Mouse (Mus musculus) MEL (cell line): ENCODE measurements around the gene A430005L14Rik. TPM values are rescaled to one million over a fixed set of nuclear protein-coding genes. Genes with fewer than 3 reads are reported as not detected.
"Not testable (repeated sequence)": the region's sequence is repeated elsewhere in the genome, so short reads cannot be mapped to it uniquely, and the experiment has no call there.

Experiments
- DNase-seq: peaks from one replicate; pipeline ENCODE4 v3.0.0; 2011; ENCODE audit warnings: low read depth, low spot score
- H3K27ac ChIP-seq: 2 replicates; pipeline ENCODE4 v1.5.1; 2012; ENCODE audit warnings: low read depth, mild to moderate bottlenecking, control low read depth, low read length, moderate library complexity; ENCODE audit not compliant: control insufficient read depth
- H3K27me3 ChIP-seq, 2 experiments: fragments of 150-350 bp in 1 of 2; sonication (generic) in 1 of 2; 2 replicates each; pipeline ENCODE4 v1.6.1; 2012; ENCODE audit warnings: low read length in 2 of 2, mild to moderate bottlenecking in 2 of 2, improper control_type of control experiment in 1 of 2, moderate library complexity in 1 of 2; ENCODE audit not compliant: insufficient read depth in 2 of 2, control insufficient read depth in 1 of 2
- H3K36me3 ChIP-seq, 2 experiments: 2 replicates each; pipeline ENCODE4 v1.6.1; 2012 to 2014; ENCODE audit warnings: low read length in 2 of 2, improper control_type of control experiment in 1 of 2, inconsistent platforms in 1 of 2, mild to moderate bottlenecking in 1 of 2; ENCODE audit not compliant: insufficient read depth in 2 of 2, control insufficient read depth in 1 of 2
- H3K4me1 ChIP-seq, 2 experiments: fragments of 150-350 bp in 1 of 2; sonication (generic) in 1 of 2; 2 replicates each; pipeline ENCODE4 v1.6.1; 2012; ENCODE audit warnings: low read length in 2 of 2, improper control_type of control experiment in 1 of 2, mild to moderate bottlenecking in 1 of 2; ENCODE audit not compliant: insufficient read depth in 2 of 2, control insufficient read depth in 1 of 2
- H3K4me3 ChIP-seq, 2 experiments: fragments of 150-350 bp in 1 of 2; sonication (generic) in 1 of 2; 2 replicates each; pipeline ENCODE4 v1.5.1; 2012; ENCODE audit warnings: low read depth in 2 of 2, low read length in 2 of 2, mild to moderate bottlenecking in 2 of 2, moderate library complexity in 2 of 2, control low read depth in 1 of 2, improper control_type of control experiment in 1 of 2; ENCODE audit not compliant: control insufficient read depth in 1 of 2, insufficient read depth in 1 of 2
- H3K79me2 ChIP-seq: 2 replicates; pipeline ENCODE4 v1.6.1; 2012; ENCODE audit warnings: mild to moderate bottlenecking, low read length, moderate library complexity; ENCODE audit not compliant: control insufficient read depth, poor library complexity, insufficient read depth
- H3K9ac ChIP-seq: 2 replicates; pipeline ENCODE4 v1.6.1; 2012; ENCODE audit warnings: low read depth, mild to moderate bottlenecking, control low read depth, low read length, moderate library complexity; ENCODE audit not compliant: control insufficient read depth, poor library complexity, severe bottlenecking
- H3K9me3 ChIP-seq: fragments of 150-350 bp; sonication (generic); replicated peaks from 2 replicates; pipeline ENCODE4 v1.6.1; 2012; ENCODE audit warnings: mild to moderate bottlenecking, low read length, improper control_type of control experiment, moderate library complexity; ENCODE audit not compliant: insufficient read depth
- CHD2 ChIP-seq: IDR thresholded peaks from 2 replicates; pipeline ENCODE4 v1.6.1; 2011; ENCODE audit warnings: low read length, improper control_type of control experiment
- CTCF ChIP-seq, 3 experiments: IDR thresholded peaks in 2 of 3; conservative IDR thresholded peaks in 1 of 3; 2 replicates each; pipeline ENCODE4 v1.5.1; 2011 to 2012; ENCODE audit warnings: low read length in 3 of 3, low read depth in 2 of 3, mild to moderate bottlenecking in 2 of 3, improper control_type of control experiment in 1 of 3, inconsistent platforms in 1 of 3, mixed read lengths in 1 of 3, moderate library complexity in 1 of 3; ENCODE audit not compliant: control insufficient read depth in 1 of 3, insufficient read depth in 1 of 3, poor library complexity in 1 of 3, severe bottlenecking in 1 of 3
- ELF1 ChIP-seq: IDR thresholded peaks from 2 replicates; pipeline ENCODE4 v1.6.1; 2014; ENCODE audit warnings: low read depth, mild to moderate bottlenecking, inconsistent platforms, low read length, improper control_type of control experiment, moderate library complexity
- EP300 ChIP-seq, 2 experiments: IDR thresholded peaks; 2 replicates each; pipeline ENCODE4 v1.6.1; 2011; ENCODE audit warnings: improper control_type of control experiment in 2 of 2, low read length in 2 of 2, low read depth in 1 of 2, mild to moderate bottlenecking in 1 of 2
- ETS1 ChIP-seq: IDR thresholded peaks from 2 replicates; pipeline ENCODE4 v1.6.1; 2012; ENCODE audit warnings: low read depth, mild to moderate bottlenecking, inconsistent platforms, low read length, improper control_type of control experiment, moderate library complexity
- GATA1 ChIP-seq: IDR thresholded peaks from 2 replicates; pipeline ENCODE4 v1.6.1; 2011; ENCODE audit warnings: low read depth, low read length, improper control_type of control experiment
- JUND ChIP-seq: IDR thresholded peaks from 2 replicates; pipeline ENCODE4 v1.6.1; 2011; ENCODE audit warnings: low read depth, mild to moderate bottlenecking, improper control_type of control experiment, low read length
- KAT2A ChIP-seq: conservative IDR thresholded peaks from 2 replicates; pipeline ENCODE4 v1.6.1; 2012; ENCODE audit warnings: low read depth, low read length, improper control_type of control experiment, inconsistent platforms
- MAX ChIP-seq: IDR thresholded peaks from 2 replicates; pipeline ENCODE4 v1.6.1; 2011; ENCODE audit warnings: low read length, improper control_type of control experiment
- MEF2A ChIP-seq: IDR thresholded peaks from 2 replicates; pipeline ENCODE4 v1.6.1; 2014; ENCODE audit warnings: low read depth, mild to moderate bottlenecking, inconsistent platforms, low read length, improper control_type of control experiment; ENCODE audit not compliant: poor library complexity, insufficient replicate concordance, severe bottlenecking; ENCODE audit errors: extremely low read depth
- MXI1 ChIP-seq: IDR thresholded peaks from 2 replicates; pipeline ENCODE4 v1.6.1; 2011; ENCODE audit warnings: mild to moderate bottlenecking, low read depth, low read length, improper control_type of control experiment
- MYB ChIP-seq: IDR thresholded peaks from 2 replicates; pipeline ENCODE4 v1.6.1; 2011; ENCODE audit warnings: mild to moderate bottlenecking, low read depth, low read length, improper control_type of control experiment
- NRF1 ChIP-seq: IDR thresholded peaks from 2 replicates; pipeline ENCODE4 v1.6.1; 2014; ENCODE audit warnings: low read depth, mild to moderate bottlenecking, inconsistent platforms, low read length, improper control_type of control experiment, moderate library complexity; ENCODE audit not compliant: poor library complexity, insufficient read depth, severe bottlenecking
- SMC3 ChIP-seq: IDR thresholded peaks from 2 replicates; pipeline ENCODE4 v1.6.1; 2011; ENCODE audit warnings: low read depth, low read length, improper control_type of control experiment
- UBTF ChIP-seq: IDR thresholded peaks from 2 replicates; pipeline ENCODE4 v1.6.1; 2012; ENCODE audit warnings: low read depth, mild to moderate bottlenecking, inconsistent platforms, low read length, improper control_type of control experiment, moderate library complexity, borderline replicate concordance; ENCODE audit not compliant: insufficient read depth
- USF1 ChIP-seq: IDR thresholded peaks from 2 replicates; pipeline ENCODE4 v1.6.1; 2014; ENCODE audit warnings: low read depth, mild to moderate bottlenecking, inconsistent platforms, low read length, improper control_type of control experiment, moderate library complexity
- USF2 ChIP-seq, 2 experiments: IDR thresholded peaks; 2 replicates each; pipeline ENCODE4 v1.6.1; 2011 to 2012; ENCODE audit warnings: improper control_type of control experiment in 2 of 2, low read length in 2 of 2, borderline replicate concordance in 1 of 2, inconsistent platforms in 1 of 2, low read depth in 1 of 2, mild to moderate bottlenecking in 1 of 2; ENCODE audit not compliant: insufficient read depth in 1 of 2
- ZMIZ1 ChIP-seq: IDR thresholded peaks from 2 replicates; pipeline ENCODE4 v1.6.1; 2012; ENCODE audit warnings: low read depth, mild to moderate bottlenecking, inconsistent platforms, low read length, improper control_type of control experiment, moderate library complexity
- ZNF384 ChIP-seq: IDR thresholded peaks from 2 replicates; pipeline ENCODE4 v1.6.1; 2012; ENCODE audit warnings: low read depth, mild to moderate bottlenecking, inconsistent platforms, low read length, improper control_type of control experiment
- polyA plus RNA-seq, 2 experiments: library from polyadenylated mRNA; stranded (reverse) in 1 of 2; unstranded in 1 of 2; fragments of >175 nt in 1 of 2; fragments of >200 nt in 1 of 2; gene quantifications; 2 replicates each; pipeline versions ENCODE4 v1.2.1 to v1.2.4; 2012; ENCODE audit warnings: low replicate concordance in 2 of 2, low read depth in 1 of 2; ENCODE audit not compliant: insufficient read length in 2 of 2, insufficient read depth in 1 of 2, missing spikeins in 1 of 2
- total RNA-seq: library from RNA; depleted of rRNA; stranded (reverse); fragments of 300-350 nt; gene quantifications from 2 replicates; pipeline ENCODE4 v1.2.3, GENCODE M21; 2012

Gene A430005L14Rik
- total and polyA plus RNA-seq, 3 experiments = 48.0 to 72.8 TPM; not detected in 1

- no peaks in the 10 kb centered on the region for H3K9me3 ChIP-seq
- H3K27me3 ChIP-seq = no peaks in the 10 kb centered on the region
- H3K9ac ChIP-seq = no peak overlapping the region
- no peak overlapping the region for H3K27ac ChIP-seq
- H3K79me2 ChIP-seq = no peaks in the 10 kb centered on the region
- no peaks in the 10 kb centered on the region for H3K4me1 ChIP-seq
- H3K36me3 ChIP-seq = no peaks in the 10 kb centered on the region
- TF ChIP-seq GATA1 (no peak), ELF1 (no peak), JUND (no peak), ZMIZ1 (no peak), MXI1 (no peak), MAX (no peak), MEF2A (no peak), SMC3 (no peak), ZNF384 (no peak), NRF1 (no peak), CHD2 (no peak), UBTF (no peak), KAT2A (no peak)
- TF ChIP-seq, all 39 proteins: peak for 0
- DNase-seq = no peak
- H3K4me3 ChIP-seq = no peak overlapping the region
Measured at GRCm38 (mm10) chr4:153917773-153918500, 39.1 kb upstream of the A430005L14Rik start.

GRCm38 (mm10) chr4:153920517-153921233 lies 36.4 kb upstream of the A430005L14Rik start:
- H3K4me1 ChIP-seq = no peaks in the 10 kb centered on the region
- TF ChIP-seq USF1 = no peak
- TF ChIP-seq MAX = no peak
- no peak for TF ChIP-seq ETS1
- no peak for TF ChIP-seq ELF1
- TF ChIP-seq EP300 (IDR thresholded peaks at IDR 0.05; ENCODE audit: low read depth in 1 of 2, low read length in 2 of 2) = no peak
- TF ChIP-seq USF2 (IDR thresholded peaks at IDR 0.05; ENCODE audit: borderline replicate concordance in 1 of 2, insufficient read depth in 1 of 2, low read depth in 1 of 2, low read length in 2 of 2) = no peak
- no peak for TF ChIP-seq CTCF (IDR thresholded peaks at IDR 0.05 in 2 of 3, conservative IDR thresholded peaks at IDR 0.05 in 1 of 3; ENCODE audit: control insufficient read depth in 1 of 3, insufficient read depth in 1 of 3, low read depth in 2 of 3, low read length in 3 of 3, poor library complexity in 1 of 3, severe bottlenecking in 1 of 3)
- TF ChIP-seq ZMIZ1 = no peak
- TF ChIP-seq MYB = no peak
- H3K36me3 ChIP-seq = no peaks in the 10 kb centered on the region
- no peaks in the 10 kb centered on the region for H3K79me2 ChIP-seq
- H3K9ac ChIP-seq = no peak overlapping the region
- no peak for DNase-seq
- no peaks in the 10 kb centered on the region for H3K9me3 ChIP-seq
- H3K27me3 ChIP-seq = no peaks in the 10 kb centered on the region
- no peak overlapping the region for H3K4me3 ChIP-seq
- no peak overlapping the region for H3K27ac ChIP-seq

- not testable (repeated sequence) for H3K79me2 ChIP-seq, H3K27ac ChIP-seq, H3K9me3 ChIP-seq, H3K9ac ChIP-seq, H3K4me3 ChIP-seq, H3K36me3 ChIP-seq, H3K4me1 ChIP-seq, DNase-seq, H3K27me3 ChIP-seq
Measured at GRCm38 (mm10) chr4:153922090-153922489, 34.9 kb upstream of the A430005L14Rik start.
